Mouse (Mus musculus) limb, embryonic 10.5 days (tissue): Measurements from ENCODE around the gene Lcorl. TPM values are rescaled to one million over a fixed set of nuclear protein-coding genes. Genes with fewer than 3 reads are reported as not detected.

Source experiments
- DNase-seq: peaks from one replicate; pipeline ENCODE4 v3.0.0-alpha.2; 2017; ENCODE audit warnings: low spot score
- H3K27ac ChIP-seq: fragments of 300-500 bp; sonication (generic); 2 replicates; pipeline ENCODE4 v1.5.1; 2016; ENCODE audit warnings: mild to moderate bottlenecking
- H3K27me3 ChIP-seq: fragments of 300-500 bp; sonication (generic); 2 replicates; pipeline ENCODE4 v1.6.1; 2016; ENCODE audit warnings: low read depth, mild to moderate bottlenecking; ENCODE audit not compliant: poor library complexity, severe bottlenecking
- H3K36me3 ChIP-seq: fragments of 300-500 bp; sonication (generic); 2 replicates; pipeline ENCODE4 v1.6.1; 2016; ENCODE audit warnings: mild to moderate bottlenecking, moderate library complexity
- H3K4me1 ChIP-seq: fragments of 300-500 bp; sonication (generic); 2 replicates; pipeline ENCODE4 v1.6.1; 2016
- H3K4me3 ChIP-seq: fragments of 300-500 bp; sonication (generic); 2 replicates; pipeline ENCODE4 v1.5.1; 2016; ENCODE audit warnings: mild to moderate bottlenecking, moderate library complexity
- H3K9me3 ChIP-seq: fragments of 300-500 bp; sonication (generic); replicated peaks from 2 replicates; pipeline ENCODE4 v1.6.1; 2016; ENCODE audit warnings: mild to moderate bottlenecking
- WGBS: fragments of 180-500 bp; shearing (Covaris S2); methylation state at CpG from one replicate; pipeline ENCODE4 v1.1.7; 2016; 5-methylcytosine and 5-hydroxymethylcytosine counted together
- polyA plus RNA-seq: library from polyadenylated mRNA; unstranded; fragments of >200 nt; fragmentation: Nextera tagmentation; extraction: Ambion mirVana; gene quantifications from 2 replicates; pipeline ENCODE4 v1.2.1, GENCODE M21; 2016

Gene Lcorl
- polyA plus RNA-seq, 1 experiment from 2014 or later = 25.3 TPM

DNA sequence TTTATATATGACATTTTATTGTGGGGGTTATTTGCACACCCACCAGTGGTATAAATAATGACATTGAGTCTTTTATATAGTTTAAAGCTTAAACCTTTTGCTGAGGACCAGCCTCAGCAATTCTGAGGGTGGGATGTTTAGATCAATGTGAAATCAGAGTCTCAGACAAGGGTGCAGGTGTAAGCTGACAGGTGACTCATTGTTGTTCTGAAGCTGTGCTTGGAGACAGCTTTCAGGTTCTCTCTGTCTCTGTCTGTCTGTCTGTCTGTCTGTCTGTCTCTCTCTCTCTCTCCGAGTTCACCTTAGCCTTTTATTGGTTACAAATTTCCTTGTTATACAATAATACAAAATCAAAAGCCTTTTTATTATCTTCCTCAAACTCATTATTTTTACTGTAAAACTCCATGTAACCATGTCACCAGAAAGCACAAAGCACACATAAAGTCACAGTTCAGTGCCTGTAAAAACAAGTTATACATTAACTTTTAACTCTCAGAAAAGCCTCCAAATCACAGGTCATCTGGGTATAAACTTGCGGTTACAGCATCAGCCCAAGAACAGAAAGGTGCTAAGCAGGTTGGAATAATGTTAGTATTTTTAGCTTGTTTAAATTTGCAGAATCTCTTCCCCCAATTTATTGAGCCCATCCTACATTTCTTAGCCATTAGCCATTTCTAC, 206.2 kb downstream of the Lcorl start:
- no peaks in the 10 kb centered on the region for H3K9me3 ChIP-seq
- no peak overlapping the region for H3K27ac ChIP-seq
- no peak overlapping the region for H3K4me3 ChIP-seq
- WGBS = 91% methylated on average over 2 of the region's 2 CpGs
- DNase-seq = no peak
- no peaks in the 10 kb centered on the region for H3K4me1 ChIP-seq
- no peaks in the 10 kb centered on the region for H3K36me3 ChIP-seq
- H3K27me3 ChIP-seq = no peaks in the 10 kb centered on the region

Other genes starting within 250 kb of the Lcorl start
- 0.66 and 0.75 TPM in 2 replicates for gene Fam184b, start 218.0 kb downstream of the Lcorl start, polyA plus RNA-seq
- 66.6 and 68.9 TPM in 2 replicates for gene Ncapg, start 187.7 kb downstream of the Lcorl start, polyA plus RNA-seq